26 mouse cellular contexts compared by ENCODE assay signal in the genomic region with DNA sequence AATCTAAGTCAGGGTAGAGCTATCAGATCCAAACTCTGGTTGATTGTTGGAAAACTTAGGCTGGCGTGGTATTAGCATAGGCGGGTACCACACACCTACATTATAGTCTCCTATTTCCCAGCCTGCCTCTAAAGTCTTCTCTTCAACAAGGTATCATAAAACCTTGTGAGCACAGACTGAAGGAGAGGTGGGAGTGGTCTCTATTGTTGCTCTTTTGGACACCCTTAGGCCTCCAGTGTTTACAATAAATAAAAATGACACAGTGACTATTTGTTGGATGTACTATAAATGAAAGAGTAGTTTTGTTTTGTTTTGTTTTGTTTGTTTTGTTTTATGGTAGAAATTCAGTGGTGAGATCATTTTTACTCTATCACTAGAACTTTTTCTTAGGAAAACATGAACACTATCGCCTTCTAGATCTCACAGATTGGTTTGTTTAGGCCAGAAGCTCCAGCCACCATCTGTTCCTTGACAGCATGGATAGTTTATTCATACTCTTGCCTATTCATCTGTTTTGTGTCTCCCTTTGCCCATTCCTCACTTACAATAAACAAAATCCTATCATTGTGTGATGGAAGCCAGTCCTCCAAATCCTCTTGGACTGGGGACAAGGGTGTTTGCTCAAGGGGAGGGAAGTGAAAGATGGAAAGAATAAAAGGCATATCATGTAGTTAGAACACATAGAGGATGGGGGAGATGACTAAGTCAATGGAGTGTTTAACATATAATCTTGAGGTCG.
A peak's percentile ranks its signal among the peaks of the same experiment; 100 is the strongest.
DNase-seq lines count a peak whose midpoint lies in the region; ATAC-seq and TF ChIP-seq lines count a peak whose summit lies in the region.
"Had no signal": no experiment of that assay in that cellular context is flagged by ENCODE, and none has a peak within 500 bp of the region (broad histone marks: within the 10 kb centered on the region; RNA-seq: fewer than 3 reads in every experiment).

No protein-coding gene starts in this region.

- H3K4me2 ChIP-seq in embryonic facial prominence, embryonic 14.5 days (ENCODE audit: low read depth, low read length), result no peak overlapping the region
- no peak overlapping the region for H3K4me2 ChIP-seq in kidney, postnatal 0 days (ENCODE audit: low read length)
- H3K4me2 ChIP-seq in lung, postnatal 0 days (replicated peaks; ENCODE audit: low read depth, low read length), result no peak overlapping the region
- H3K4me2 ChIP-seq in stomach, postnatal 0 days (replicated peaks; ENCODE audit: low read depth), result no peak overlapping the region
- H3K4me2 ChIP-seq: hindbrain, embryonic 15.5 days; midbrain, embryonic 15.5 days had no signal

- no peak overlapping the region for H3K27ac ChIP-seq in embryonic facial prominence, embryonic 14.5 days (replicated peaks; ENCODE audit: low read depth, low read length)
- H3K27ac ChIP-seq in embryonic facial prominence, embryonic 10.5 days (replicated peaks), result no peak overlapping the region
- no peak overlapping the region for H3K27ac ChIP-seq in kidney, postnatal 0 days
- no peak overlapping the region for H3K27ac ChIP-seq in kidney, adult 2 months (ENCODE audit: insufficient read depth, low read depth, low read length)
- no peak overlapping the region for H3K27ac ChIP-seq in lung, postnatal 0 days (ENCODE audit: low read length)
- no peak overlapping the region for H3K27ac ChIP-seq in stomach, postnatal 0 days (replicated peaks)
- H3K27ac ChIP-seq: hindbrain, embryonic 10.5 days; hindbrain, embryonic 15.5 days; liver, embryonic 14.5 days; midbrain, embryonic 10.5 days; midbrain, embryonic 15.5 days had no signal

- no peaks in the 10 kb centered on the region for H3K4me1 ChIP-seq in embryonic facial prominence, embryonic 14.5 days (ENCODE audit: control insufficient read depth, insufficient read depth, low read length)
- H3K4me1 ChIP-seq in embryonic facial prominence, embryonic 10.5 days, result no peaks in the 10 kb centered on the region
- no peaks in the 10 kb centered on the region for H3K4me1 ChIP-seq in kidney, postnatal 0 days (replicated peaks; ENCODE audit: insufficient read depth, low read length)
- no peaks in the 10 kb centered on the region for H3K4me1 ChIP-seq in kidney, adult 2 months (ENCODE audit: control insufficient read depth, insufficient read depth, low read length)
- no peaks in the 10 kb centered on the region for H3K4me1 ChIP-seq in lung, postnatal 0 days (ENCODE audit: insufficient read depth, low read depth, low read length)
- no peaks in the 10 kb centered on the region for H3K4me1 ChIP-seq in stomach, postnatal 0 days (replicated peaks; ENCODE audit: control insufficient read depth, insufficient read depth)
- H3K4me1 ChIP-seq: hindbrain, embryonic 10.5 days; hindbrain, embryonic 15.5 days; midbrain, embryonic 10.5 days; midbrain, embryonic 15.5 days had no signal

- H3K4me3 ChIP-seq in embryonic facial prominence, embryonic 14.5 days (ENCODE audit: low read depth, low read length), result no peak overlapping the region
- no peak overlapping the region for H3K4me3 ChIP-seq in embryonic facial prominence, embryonic 10.5 days
- H3K4me3 ChIP-seq in kidney, postnatal 0 days (replicated peaks; ENCODE audit: low read depth, low read length), result no peak overlapping the region
- no peak overlapping the region for H3K4me3 ChIP-seq in kidney, adult 2 months (ENCODE audit: insufficient read depth, low read depth, low read length)
- no peak overlapping the region for H3K4me3 ChIP-seq in lung, postnatal 0 days (ENCODE audit: low read depth, low read length)
- no peak overlapping the region for H3K4me3 ChIP-seq in stomach, postnatal 0 days (ENCODE audit: low read depth, low read length)
- H3K4me3 ChIP-seq: hindbrain, embryonic 10.5 days; hindbrain, embryonic 15.5 days; midbrain, embryonic 10.5 days; midbrain, embryonic 15.5 days had no signal

- TF ChIP-seq CTCF in kidney, postnatal 0 days (IDR thresholded peaks at IDR 0.05; ENCODE audit: low read depth), result no peak
- no peak for TF ChIP-seq CTCF in kidney, adult 2 months (conservative IDR thresholded peaks at IDR 0.05; ENCODE audit: insufficient read depth, insufficient read length, low read depth, low read length)
- no peak for TF ChIP-seq CTCF in lung, postnatal 0 days (IDR thresholded peaks at IDR 0.05)
- TF ChIP-seq CTCF in stomach, postnatal 0 days (IDR thresholded peaks at IDR 0.05; ENCODE audit: low read depth), result no peak

- WGBS in embryonic facial prominence, embryonic 14.5 days, result 83% methylated on average over 4 of the region's 4 CpGs
- WGBS in embryonic facial prominence, embryonic 10.5 days, result 84% methylated on average over 4 of the region's 4 CpGs
- WGBS in kidney, postnatal 0 days, result 75% methylated on average over 4 of the region's 4 CpGs
- 78% methylated on average over 4 of the region's 4 CpGs for WGBS in kidney, adult 2 months
- 57% methylated on average over 4 of the region's 4 CpGs for WGBS in lung, postnatal 0 days
- WGBS in stomach, postnatal 0 days, result 64% methylated on average over 4 of the region's 4 CpGs

- no peak for ATAC-seq in embryonic facial prominence, embryonic 14.5 days (ENCODE audit: low read depth)
- no peak; the same call in 1 of the 2 replicates for ATAC-seq in kidney, postnatal 0 days (replicated peaks; ENCODE audit: low FRiP score, low read depth)
- peak; percentile 43 for ATAC-seq in lung, postnatal 0 days
- peak; percentile 45; the same call in 1 of the 2 replicates for ATAC-seq in stomach, postnatal 0 days (ENCODE audit: low FRiP score, low TSS enrichment)
- ATAC-seq: activated CD4-positive, CD25-positive, alpha-beta regulatory T cell, adult 4 months; forebrain, embryonic 14.5 days; inflammation-experienced regulatory T-cells, adult 6 months; midbrain, embryonic 15.5 days had no signal

- no peak for TF ChIP-seq EP300 in lung, postnatal 0 days (IDR thresholded peaks at IDR 0.05)
- no peak for TF ChIP-seq EP300 in stomach, postnatal 0 days (optimal IDR thresholded peaks at IDR 0.05)

- TF ChIP-seq POLR2A in kidney, adult 2 months (IDR thresholded peaks at IDR 0.05; ENCODE audit: low read depth, low read length), result no peak

- no peaks in the 10 kb centered on the region for H3K27me3 ChIP-seq in embryonic facial prominence, embryonic 14.5 days (replicated peaks; ENCODE audit: control insufficient read depth, insufficient read depth, low read length)
- H3K27me3 ChIP-seq in embryonic facial prominence, embryonic 10.5 days (replicated peaks; ENCODE audit: low read depth, poor library complexity, severe bottlenecking), result no peaks in the 10 kb centered on the region
- no peaks in the 10 kb centered on the region for H3K27me3 ChIP-seq in kidney, postnatal 0 days (ENCODE audit: insufficient read depth, low read length)
- no peaks in the 10 kb centered on the region for H3K27me3 ChIP-seq in kidney, adult 2 months (replicated peaks; ENCODE audit: control insufficient read depth, insufficient read depth, low read length)
- H3K27me3 ChIP-seq in lung, postnatal 0 days (replicated peaks; ENCODE audit: insufficient read depth, low read length), result no peaks in the 10 kb centered on the region
- H3K27me3 ChIP-seq in stomach, postnatal 0 days (ENCODE audit: control insufficient read depth, insufficient read depth, low read length), result no peaks in the 10 kb centered on the region
- H3K27me3 ChIP-seq: CH12.LX; hindbrain, embryonic 15.5 days; midbrain, embryonic 15.5 days had no signal

- peak; percentile 17 for DNase-seq in embryonic facial prominence, embryonic 14.5 days (ENCODE audit: low spot score)
- no peak for DNase-seq in embryonic facial prominence, embryonic 10.5 days (ENCODE audit: low spot score)
- DNase-seq in kidney, postnatal 0 days (ENCODE audit: low spot score), result peak; percentile 67
- no peak for DNase-seq in kidney, adult 2 months
- peak; percentile 9 for DNase-seq in lung, postnatal 0 days (ENCODE audit: low spot score)
- DNase-seq in lung, adult 18-20 months, result no peak
- DNase-seq in stomach, postnatal 0 days (ENCODE audit: low spot score), result no peak
- no peak for DNase-seq in embryo, embryonic 11 days
- DNase-seq: adrenal gland, adult 2 months; adrenal gland, postnatal 36 days; cerebellum, adult 2 months; cerebellum, postnatal 14 days; gastrocnemius, postnatal 14 days; heart, postnatal 14 days; layer of hippocampus, postnatal 36 days; left cerebral cortex, postnatal 4 days; spleen, adult 18-20 months had no signal

- no peaks in the 10 kb centered on the region for H3K36me3 ChIP-seq in embryonic facial prominence, embryonic 14.5 days (ENCODE audit: control insufficient read depth, insufficient read depth, low read length)
- H3K36me3 ChIP-seq in embryonic facial prominence, embryonic 10.5 days (replicated peaks), result no peaks in the 10 kb centered on the region
- H3K36me3 ChIP-seq in kidney, postnatal 0 days (ENCODE audit: insufficient read depth, low read length), result no peaks in the 10 kb centered on the region
- no peaks in the 10 kb centered on the region for H3K36me3 ChIP-seq in kidney, adult 2 months (ENCODE audit: control insufficient read depth, insufficient read depth, low read length)
- no peaks in the 10 kb centered on the region for H3K36me3 ChIP-seq in lung, postnatal 0 days (ENCODE audit: insufficient read depth, low read length)
- H3K36me3 ChIP-seq in stomach, postnatal 0 days (ENCODE audit: control insufficient read depth, insufficient read depth, low read length), result no peaks in the 10 kb centered on the region
- H3K36me3 ChIP-seq: hindbrain, embryonic 10.5 days; hindbrain, embryonic 15.5 days; midbrain, embryonic 10.5 days; midbrain, embryonic 15.5 days had no signal

- H3K9ac ChIP-seq in embryonic facial prominence, embryonic 14.5 days (ENCODE audit: low read depth, low read length), result no peak overlapping the region
- no peak overlapping the region for H3K9ac ChIP-seq in kidney, postnatal 0 days (ENCODE audit: low read depth, low read length)
- H3K9ac ChIP-seq in lung, postnatal 0 days (replicated peaks; ENCODE audit: low read depth), result no peak overlapping the region
- no peak overlapping the region for H3K9ac ChIP-seq in stomach, postnatal 0 days (ENCODE audit: low read length)
- H3K9ac ChIP-seq: hindbrain, embryonic 15.5 days; liver, embryonic 14.5 days; midbrain, embryonic 15.5 days had no signal

- H3K9me3 ChIP-seq in embryonic facial prominence, embryonic 14.5 days (ENCODE audit: control insufficient read depth, low read length), result no peaks in the 10 kb centered on the region
- H3K9me3 ChIP-seq in embryonic facial prominence, embryonic 10.5 days, result no peaks in the 10 kb centered on the region
- H3K9me3 ChIP-seq in kidney, postnatal 0 days (replicated peaks; ENCODE audit: low read length), result no peaks in the 10 kb centered on the region
- no peaks in the 10 kb centered on the region for H3K9me3 ChIP-seq in lung, postnatal 0 days (ENCODE audit: low read length)
- H3K9me3 ChIP-seq in stomach, postnatal 0 days (ENCODE audit: control insufficient read depth, low read length), result no peaks in the 10 kb centered on the region
- H3K9me3 ChIP-seq: hindbrain, embryonic 10.5 days; hindbrain, embryonic 15.5 days; midbrain, embryonic 10.5 days; midbrain, embryonic 15.5 days had no signal

Comparison
In these comparisons a context has a peak if more than half of its experiments do, and no peak if none do; other contexts are left out.
1. DNase-seq: peak in embryonic facial prominence, embryonic 14.5 days (single experiment), kidney, postnatal 0 days (single experiment) and lung, postnatal 0 days (single experiment); none in embryonic facial prominence, embryonic 10.5 days (single experiment), kidney, adult 2 months (single experiment), lung, adult 18-20 months (0 of 2), stomach, postnatal 0 days (single experiment) and embryo, embryonic 11 days (single experiment).
2. ATAC-seq: peak in lung, postnatal 0 days (single experiment) and stomach, postnatal 0 days (single experiment); none in embryonic facial prominence, embryonic 14.5 days (single experiment) and kidney, postnatal 0 days (single experiment).